Mouse (Mus musculus) c-Kit-positive CD71-negative TER-119-negative erythroid progenitor cells, embryonic 14.5 days (primary cell): ENCODE data around the gene Ugt8a.

ENCODE experiments used
- DNase-seq: peaks from one replicate; pipeline ENCODE4 v3.0.0-alpha.2; 2013; ENCODE audit warnings: low read depth

Gene Ugt8a

GRCm38 (mm10) chr3:125938092-125938755 is at the start of gene Ugt8a:
Ugt8a (minus strand) TSS chr3:125938619.
- DNase-seq: no peak

- no peak for DNase-seq
Measured at GRCm38 (mm10) chr3:125986639-125987038, 48.2 kb upstream of the Ugt8a start.

- no peak for DNase-seq
Measured at GRCm38 (mm10) chr3:125983707-125984420, 45.4 kb upstream of the Ugt8a start.

- no peak for DNase-seq
Measured at GRCm38 (mm10) chr3:125979475-125979874, 41.1 kb upstream of the Ugt8a start.

GRCm38 (mm10) chr3:125975899-125976298 is 37.5 kb upstream of the Ugt8a start:
- DNase-seq: no peak

DNA sequence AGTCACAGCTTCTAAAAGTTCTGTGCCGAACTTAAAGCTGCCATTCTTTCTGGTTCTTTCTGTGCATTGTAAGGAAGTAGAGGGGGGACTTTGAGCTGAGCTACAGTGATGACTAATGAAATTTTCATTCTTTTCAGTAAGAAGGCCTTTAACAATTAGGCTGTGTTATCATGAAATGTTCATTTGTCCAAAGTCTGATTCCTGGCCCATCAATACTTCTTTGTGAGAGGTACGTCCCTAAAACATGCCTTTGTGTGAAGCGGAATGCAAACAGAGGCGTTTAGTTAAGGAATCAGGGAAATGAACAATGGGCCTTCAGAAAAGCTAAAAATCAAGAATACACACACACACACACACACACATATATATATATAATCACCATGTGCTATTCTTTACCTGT is 31.0 kb upstream of the Ugt8a start:
- no peak for DNase-seq

DNA sequence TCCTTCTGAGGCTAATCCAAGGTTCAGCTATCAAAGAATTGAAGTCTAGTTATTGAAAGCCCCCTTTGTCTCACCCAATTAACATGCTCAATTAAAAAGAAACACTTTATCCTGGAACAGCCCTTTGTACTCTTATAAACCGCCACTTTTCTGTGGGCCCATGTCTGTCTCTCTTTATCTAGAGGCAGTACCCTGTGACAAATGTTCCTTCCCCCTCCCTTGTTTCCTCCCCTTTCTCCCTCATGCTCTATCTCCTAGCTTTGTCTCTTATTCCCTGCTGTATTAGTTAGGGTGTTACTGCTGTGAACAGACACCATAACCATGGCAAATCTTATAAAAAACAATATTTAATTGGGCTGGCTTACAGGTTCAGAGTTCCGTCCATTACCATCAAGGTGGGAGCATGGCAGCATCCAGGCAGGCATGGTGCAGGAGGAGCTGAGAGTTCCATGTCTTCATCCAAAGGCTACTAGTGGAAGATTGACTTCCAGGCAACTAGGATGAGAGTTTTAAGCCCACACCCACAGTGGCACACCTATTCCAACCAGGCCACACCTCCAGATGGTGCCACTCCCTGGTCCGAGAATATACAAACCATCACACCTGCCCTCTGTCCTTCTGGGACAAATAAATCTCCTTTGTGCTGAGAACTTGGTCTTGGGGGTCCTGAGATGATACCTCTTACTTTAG is 17.9 kb upstream of the Ugt8a start:
- DNase-seq: no peak

DNA sequence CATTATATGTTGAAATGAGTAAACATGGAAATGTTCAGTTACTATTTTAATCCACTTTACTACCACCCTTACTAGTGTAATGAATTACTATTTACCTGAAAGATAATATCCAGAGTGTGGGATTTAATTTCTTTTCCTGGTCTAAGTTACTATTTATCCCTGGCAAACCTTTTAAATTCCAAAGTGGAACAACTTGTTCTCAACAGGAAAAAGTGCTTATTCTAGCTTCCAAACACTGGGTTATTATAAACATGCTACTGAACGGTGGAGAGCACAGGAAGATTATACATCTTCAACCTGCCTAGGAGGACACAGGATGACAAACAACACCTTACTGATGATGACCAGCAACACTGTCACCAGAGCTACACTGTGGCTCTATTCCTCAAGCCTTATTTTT is 16.5 kb upstream of the Ugt8a start:
- no peak for DNase-seq

DNA sequence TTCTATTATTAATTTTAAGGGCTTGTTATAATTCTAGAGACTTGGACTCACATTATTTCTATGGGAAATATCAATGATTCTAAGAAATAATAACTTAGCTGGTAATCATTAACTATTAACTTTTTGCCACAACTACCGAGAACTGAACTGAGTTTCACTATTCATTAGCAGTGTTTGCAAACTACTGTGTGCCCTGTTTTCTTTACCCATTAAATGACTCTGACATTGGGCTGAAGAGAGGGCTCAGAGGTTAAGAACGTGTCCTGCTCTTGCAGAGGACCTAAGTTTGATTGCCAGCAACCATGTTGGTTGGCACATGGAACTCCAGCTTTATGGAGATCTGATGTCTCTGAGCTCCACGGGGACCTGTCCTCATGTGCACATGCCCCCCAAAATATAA is 2.4 kb upstream of the Ugt8a start:
- no peak for DNase-seq

DNA sequence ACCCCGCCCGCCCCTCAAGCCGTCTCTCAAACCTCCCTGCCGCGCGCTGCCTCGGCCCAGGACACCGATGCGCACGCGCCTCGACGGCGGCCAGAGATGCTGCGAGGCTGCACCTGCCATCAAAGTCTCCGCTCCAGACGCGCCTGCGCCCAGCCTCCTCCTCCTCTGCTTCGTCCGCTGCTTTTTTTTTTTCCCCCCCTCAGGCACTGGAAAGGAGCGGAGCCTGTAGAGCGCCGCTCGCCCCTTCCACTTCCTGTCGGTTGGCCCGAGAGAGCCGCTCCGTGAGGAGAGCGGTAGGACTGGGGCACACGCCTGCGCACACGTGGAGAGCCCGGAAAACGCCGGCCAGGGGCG is 314 bp upstream of the Ugt8a start:
- no peak for DNase-seq

DNA sequence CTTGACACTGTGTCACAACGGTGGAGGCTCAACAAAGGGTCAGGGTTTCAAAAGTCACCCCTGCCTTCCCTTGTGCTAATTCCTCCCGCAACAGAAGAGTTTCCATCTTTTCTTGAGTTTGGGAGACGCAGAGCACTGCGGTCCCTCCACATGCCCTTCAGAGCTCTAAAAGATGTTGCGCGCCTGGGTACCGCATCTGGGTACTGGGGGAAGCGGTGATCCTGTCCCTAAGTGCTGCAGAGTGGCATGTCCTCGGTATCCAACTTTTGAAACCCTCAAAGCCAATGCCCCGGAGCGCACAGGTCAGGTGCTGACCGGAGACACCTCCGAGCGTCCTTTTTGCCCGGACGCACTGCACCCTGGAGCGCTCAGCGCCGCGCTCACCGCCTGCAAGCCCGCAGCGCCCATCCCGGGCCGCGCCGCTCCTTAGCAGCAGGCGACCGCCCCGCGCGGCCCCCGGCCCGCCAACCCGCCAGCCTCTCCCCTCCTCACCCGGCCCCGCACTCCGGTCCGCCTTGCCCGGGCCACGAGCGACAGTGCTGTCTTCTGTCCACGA is 805 bp downstream of the Ugt8a start:
- DNase-seq: no peak

DNA sequence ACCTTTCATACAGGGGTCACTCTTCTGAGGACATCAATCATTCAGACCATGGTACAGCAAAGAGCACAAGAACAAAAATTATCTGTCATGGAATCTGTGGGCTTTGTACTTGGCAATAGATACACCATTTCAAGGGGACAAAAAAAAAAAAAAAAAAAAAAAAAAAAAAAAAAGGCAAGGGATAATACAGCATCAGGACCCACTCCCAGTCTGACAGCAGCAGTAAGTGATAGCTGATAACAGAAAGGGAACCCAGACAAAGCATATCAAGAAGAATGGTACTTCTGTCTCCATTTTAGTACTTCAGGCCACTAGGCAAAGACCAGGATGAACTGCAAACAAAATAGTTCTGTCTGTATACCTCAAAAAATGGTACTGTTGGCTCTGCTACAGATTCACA is 2.6 kb downstream of the Ugt8a start:
- no peak for DNase-seq

- DNase-seq: no peak
Measured at GRCm38 (mm10) chr3:125932594-125933237, 5.7 kb downstream of the Ugt8a start.

DNA sequence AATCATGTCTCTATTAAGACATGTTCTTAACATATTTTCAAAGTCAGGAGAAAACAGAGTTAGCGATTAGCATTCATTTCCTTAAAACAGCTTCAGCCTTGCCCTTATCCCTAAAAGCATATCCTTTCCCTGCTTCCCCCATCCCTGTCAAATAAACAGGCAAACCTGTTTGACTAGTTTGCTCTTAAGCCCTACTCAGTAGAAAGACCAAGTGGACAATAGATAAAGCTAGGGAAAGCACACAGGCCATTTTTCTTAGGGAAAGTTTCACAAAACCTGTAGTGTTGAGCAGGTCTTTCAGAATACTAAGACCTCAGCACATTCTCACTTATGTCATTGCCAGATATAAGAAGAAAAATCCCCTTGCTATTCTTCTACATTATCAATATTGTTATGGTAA is 7.4 kb downstream of the Ugt8a start:
- DNase-seq: no peak

- DNase-seq: no peak
Measured at GRCm38 (mm10) chr3:125920876-125921275, 17.5 kb downstream of the Ugt8a start.

DNA sequence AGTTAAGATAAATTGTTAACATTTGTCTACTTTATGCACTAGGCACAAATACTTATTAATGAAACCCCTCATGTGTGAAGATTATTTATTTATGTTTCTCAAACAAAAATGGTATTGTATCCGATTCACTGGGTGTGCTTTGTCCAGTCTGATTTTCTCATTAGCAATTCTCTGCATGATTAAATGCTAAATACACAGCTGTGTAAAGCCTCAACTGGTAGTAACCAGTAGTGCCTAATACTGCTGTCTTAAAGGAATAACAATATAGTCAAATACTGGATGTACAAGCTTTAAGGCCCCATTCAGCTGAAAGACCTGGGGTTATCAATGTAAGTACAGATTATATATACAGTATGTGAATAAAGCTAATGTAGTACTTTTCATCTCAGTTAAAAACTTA is 39.4 kb downstream of the Ugt8a start:
- no peak for DNase-seq

- DNase-seq: no peak
Measured at GRCm38 (mm10) chr3:125887109-125887508, 51.3 kb downstream of the Ugt8a start.

DNA sequence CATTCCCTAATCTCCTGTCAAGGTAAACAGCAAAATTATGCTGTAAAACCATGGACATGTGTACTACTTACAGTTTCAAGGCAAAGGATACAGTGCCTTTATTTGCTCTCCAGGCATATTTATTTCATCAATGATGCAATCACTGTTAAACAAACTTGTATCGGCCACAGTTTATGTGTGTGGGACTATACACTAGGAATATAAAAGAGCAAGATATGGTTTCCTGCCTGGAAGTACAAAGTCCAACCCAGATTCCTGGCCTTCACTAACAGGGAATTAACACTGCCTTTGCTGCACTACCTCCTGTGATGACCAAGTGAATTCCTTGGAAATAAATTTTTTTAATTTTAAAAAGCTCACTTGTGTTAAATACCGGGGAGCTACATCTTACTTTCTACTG is 53.5 kb downstream of the Ugt8a start:
- DNase-seq: no peak

GRCm38 (mm10) chr3:125884423-125884822 is 54.0 kb downstream of the Ugt8a start:
- DNase-seq: no peak

DNA sequence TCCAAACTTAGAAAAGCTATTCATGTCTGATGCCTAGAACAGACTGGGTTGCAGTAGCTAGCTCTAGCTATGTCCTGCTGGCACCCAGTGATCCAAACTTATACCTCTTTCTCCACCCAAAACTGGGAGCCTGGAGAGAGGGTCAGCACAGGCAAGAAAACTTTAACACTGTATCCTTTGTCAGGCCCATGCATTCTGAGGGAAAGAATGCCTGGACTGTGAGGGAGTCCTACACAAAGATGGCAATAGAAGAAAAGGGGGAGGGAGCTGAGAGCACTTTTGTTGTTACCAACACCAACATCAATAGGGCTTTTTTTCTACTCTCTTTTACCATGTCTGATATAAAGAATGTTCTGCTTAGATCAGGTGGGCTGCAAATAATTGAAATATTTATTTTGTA is 55.4 kb downstream of the Ugt8a start:
- no peak for DNase-seq

DNA sequence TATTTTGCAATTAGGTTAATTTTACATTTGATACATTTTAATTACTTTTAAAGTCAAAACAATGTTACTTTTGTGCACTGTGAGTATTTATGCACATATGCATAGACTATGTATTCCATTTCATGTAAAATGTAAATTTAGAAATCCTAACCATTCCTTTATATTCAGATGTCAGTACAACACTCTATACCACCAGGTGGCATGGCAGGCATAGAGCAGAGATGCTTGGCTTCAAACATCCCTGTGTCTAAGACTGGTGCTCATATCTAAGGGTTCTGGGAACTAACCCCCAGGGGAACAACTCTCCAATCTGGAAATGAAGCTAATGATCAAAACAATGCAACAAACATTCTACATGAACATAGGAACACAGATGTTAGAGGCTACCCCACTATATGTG is 56.6 kb downstream of the Ugt8a start:
- no peak for DNase-seq

DNA sequence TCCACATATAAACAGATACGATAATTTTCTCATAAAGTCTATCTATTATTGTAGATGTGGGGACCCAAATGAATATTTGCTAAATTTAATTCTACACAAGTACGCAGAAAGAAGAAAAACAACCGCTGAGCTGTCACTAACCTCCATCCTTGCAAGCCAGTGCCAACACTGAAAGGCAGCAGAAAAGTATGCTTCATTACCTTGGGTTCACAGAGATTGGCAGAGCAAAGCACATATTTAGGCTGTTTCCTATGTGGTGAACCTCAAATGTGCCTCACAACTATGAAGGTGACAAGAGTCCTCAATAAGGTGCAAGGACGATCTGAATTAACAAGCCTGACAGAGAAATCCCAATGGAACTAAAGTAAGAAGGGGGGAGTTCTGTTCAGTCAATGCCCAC is 64.0 kb downstream of the Ugt8a start:
- no peak for DNase-seq

- DNase-seq: no peak
Measured at GRCm38 (mm10) chr3:125869873-125870272, 68.5 kb downstream of the Ugt8a start.
